Comparison of ENCODE assay signal across 8 mouse cellular contexts in the genomic region with DNA sequence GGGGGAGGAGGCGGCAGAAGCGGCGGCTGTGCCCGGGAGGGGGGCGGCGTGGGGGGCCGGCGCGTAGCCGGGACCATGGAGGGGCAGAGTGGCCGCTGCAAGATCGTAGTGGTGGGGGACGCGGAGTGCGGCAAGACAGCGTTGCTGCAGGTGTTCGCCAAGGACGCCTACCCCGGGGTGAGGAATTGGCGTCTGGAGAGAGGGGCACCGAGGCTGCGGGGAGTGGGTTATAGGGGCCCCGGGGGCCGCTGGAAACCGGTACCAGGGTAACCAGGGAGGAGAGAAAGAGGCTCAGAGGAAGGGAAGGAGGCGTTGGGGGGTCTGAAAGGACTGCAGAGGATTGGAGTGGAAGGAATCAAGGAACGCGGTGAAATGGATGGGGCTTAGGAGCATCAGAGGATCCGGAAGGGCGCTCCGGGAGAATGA. TPM values are rescaled to one million over a fixed set of nuclear protein-coding genes. Genes with fewer than 3 reads are reported as not detected.
DNase-seq lines count a peak whose midpoint lies in the region; ATAC-seq and TF ChIP-seq lines count a peak whose summit lies in the region.

No protein-coding gene starts in this region.

- no peaks in the 10 kb centered on the region for H3K36me3 ChIP-seq in kidney, postnatal 0 days (ENCODE audit: insufficient read depth, low read length)
- peaks cover 16% of the 10 kb centered on the region for H3K36me3 ChIP-seq in forebrain, postnatal 0 days (ENCODE audit: insufficient read depth)
- H3K36me3 ChIP-seq in liver, embryonic 15.5 days (replicated peaks), result no peaks in the 10 kb centered on the region

- H3K4me1 ChIP-seq in kidney, postnatal 0 days (replicated peaks; ENCODE audit: insufficient read depth, low read length), result peaks cover 17% of the 10 kb centered on the region; the same call in 1 of the 2 replicates
- H3K4me1 ChIP-seq in forebrain, postnatal 0 days (ENCODE audit: insufficient read depth), result peaks cover 14% of the 10 kb centered on the region
- H3K4me1 ChIP-seq in liver, embryonic 15.5 days (replicated peaks), result peaks cover 58% of the 10 kb centered on the region

- H3K4me3 ChIP-seq in kidney, postnatal 0 days (replicated peaks; ENCODE audit: low read depth, low read length), result peak overlapping the region; percentile 82
- peak overlapping the region; percentile 70 for H3K4me3 ChIP-seq in forebrain, postnatal 0 days (ENCODE audit: low read depth, low read length)
- H3K4me3 ChIP-seq in liver, embryonic 15.5 days (replicated peaks), result peak overlapping the region; percentile 65

- WGBS in kidney, postnatal 0 days, result under 1% methylated on average over 30 of the region's 31 CpGs
- under 1% methylated on average over 26 of the region's 31 CpGs for WGBS in forebrain, postnatal 0 days
- WGBS in liver, embryonic 15.5 days (ENCODE audit: insufficient replicate concordance), result under 1% methylated on average over 30 of the region's 31 CpGs

- peak overlapping the region; percentile 67 for H3K9ac ChIP-seq in kidney, postnatal 0 days (ENCODE audit: low read depth, low read length)
- H3K9ac ChIP-seq in forebrain, postnatal 0 days, result peak overlapping the region; percentile 74
- H3K9ac ChIP-seq in liver, embryonic 15.5 days, result peak overlapping the region; percentile 54

- no peaks in the 10 kb centered on the region for H3K9me3 ChIP-seq in kidney, postnatal 0 days (replicated peaks; ENCODE audit: low read length)
- no peaks in the 10 kb centered on the region for H3K9me3 ChIP-seq in forebrain, postnatal 0 days (ENCODE audit: low read length)
- H3K9me3 ChIP-seq in liver, embryonic 15.5 days (replicated peaks), result no peaks in the 10 kb centered on the region

- peak; percentile 37 for DNase-seq in kidney, postnatal 0 days (ENCODE audit: low spot score)
- DNase-seq in kidney, adult 11 months, result no peak
- DNase-seq in R1 (ENCODE audit: low read depth, low spot score) (peak; percentile 63), adipocyte (ENCODE audit: low spot score) (no peak)
- peak; percentile 53 for DNase-seq in forebrain, postnatal 0 days
- no peak for DNase-seq in adrenal gland, adult 18-20 months (ENCODE audit: low spot score in 2 of 2)
- no peak for DNase-seq in right cerebral cortex, postnatal 36 days (ENCODE audit: low spot score in 2 of 2)

- peak overlapping the region; percentile 92 for H3K4me2 ChIP-seq in kidney, postnatal 0 days (ENCODE audit: low read length)
- peak overlapping the region; percentile 85 for H3K4me2 ChIP-seq in forebrain, postnatal 0 days (ENCODE audit: low read depth)
- H3K4me2 ChIP-seq in liver, embryonic 15.5 days, result peak overlapping the region; percentile 94

- H3K27ac ChIP-seq in kidney, postnatal 0 days, result 0 out of 2 replicates have a peak overlapping the region, but pooled peaks have one; percentile 50
- peak overlapping the region; percentile 78 for H3K27ac ChIP-seq in forebrain, postnatal 0 days (ENCODE audit: low read depth, low read length)
- no peak overlapping the region for H3K27ac ChIP-seq in liver, embryonic 15.5 days (replicated peaks)

- ATAC-seq in kidney, postnatal 0 days (replicated peaks; ENCODE audit: low FRiP score, low read depth), result no peak
- ATAC-seq in forebrain, postnatal 0 days, result peak; percentile 21
- ATAC-seq in liver, embryonic 15.5 days (ENCODE audit: insufficient read depth), result no peak

- no peaks in the 10 kb centered on the region for H3K27me3 ChIP-seq in kidney, postnatal 0 days (ENCODE audit: insufficient read depth, low read length)
- H3K27me3 ChIP-seq in forebrain, postnatal 0 days (ENCODE audit: insufficient read depth, low read length), result no peaks in the 10 kb centered on the region
- peaks cover 95% of the 10 kb centered on the region for H3K27me3 ChIP-seq in liver, embryonic 15.5 days

- TF ChIP-seq CTCF in kidney, postnatal 0 days (IDR thresholded peaks at IDR 0.05; ENCODE audit: low read depth), result no peak
- TF ChIP-seq CTCF in forebrain, postnatal 0 days (IDR thresholded peaks at IDR 0.05; ENCODE audit: low read depth), result no peak

RNA-seq across cellular contexts. Expression of a gene that starts 2.2 kb away (rescaled TPM):
- 37.7 and 38.6 TPM in 2 replicates for polyA plus RNA-seq in kidney, postnatal 0 days (2015; fragmentation: Nextera tagmentation; extraction: Ambion mirVana)
- 131 and 174 TPM in 2 replicates for total RNA-seq in forebrain, postnatal 0 days (2014; rRNA removed)
- 73.3 and 92.7 TPM in 2 replicates for polyA plus RNA-seq in forebrain, postnatal 0 days (2015; fragmentation: Nextera tagmentation; extraction: Ambion mirVana)
- polyA plus RNA-seq in liver, embryonic 15.5 days (2015; fragmentation: Nextera tagmentation; extraction: Ambion mirVana), result 10.0 and 10.8 TPM in 2 replicates
- 100 to 1,000 TPM; 126 TPM for total RNA-seq in adrenal gland, adult 18-20 months (2021)

RNA-seq across cellular contexts. Expression of a gene that starts 3.5 kb away (rescaled TPM):
- 10.3 and 11.1 TPM in 2 replicates for polyA plus RNA-seq in kidney, postnatal 0 days (2015; fragmentation: Nextera tagmentation; extraction: Ambion mirVana)
- total RNA-seq in forebrain, postnatal 0 days (2014; rRNA removed), result 61.9 and 71.4 TPM in 2 replicates
- 88.1 and 96.6 TPM in 2 replicates for polyA plus RNA-seq in forebrain, postnatal 0 days (2015; fragmentation: Nextera tagmentation; extraction: Ambion mirVana)
- polyA plus RNA-seq in liver, embryonic 15.5 days (2015; fragmentation: Nextera tagmentation; extraction: Ambion mirVana), result 2.0 and 2.1 TPM in 2 replicates
- total RNA-seq in adrenal gland, adult 18-20 months (2021), result 10 to 100 TPM in 1 of 2 experiments, 1 to 10 TPM in 1; 9.8 to 14.9 TPM

RNA-seq across cellular contexts. Expression of a gene that starts 20.1 kb away (rescaled TPM):
- 30.0 and 30.8 TPM in 2 replicates for polyA plus RNA-seq in kidney, postnatal 0 days (2015; fragmentation: Nextera tagmentation; extraction: Ambion mirVana)
- total RNA-seq in forebrain, postnatal 0 days (2014; rRNA removed), result 3.2 and 5.2 TPM in 2 replicates
- polyA plus RNA-seq in forebrain, postnatal 0 days (2015; fragmentation: Nextera tagmentation; extraction: Ambion mirVana), result 3.8 and 5.1 TPM in 2 replicates
- 29.6 and 30.4 TPM in 2 replicates for polyA plus RNA-seq in liver, embryonic 15.5 days (2015; fragmentation: Nextera tagmentation; extraction: Ambion mirVana)
- 10 to 100 TPM; 30.0 to 38.8 TPM for total RNA-seq in adrenal gland, adult 18-20 months (2021)

RNA-seq across cellular contexts. Expression of a gene that starts 26.2 kb away (rescaled TPM):
- polyA plus RNA-seq in kidney, postnatal 0 days (2015; fragmentation: Nextera tagmentation; extraction: Ambion mirVana), result 396 and 448 TPM in 2 replicates
- 785 and 1,503 TPM in 2 replicates for total RNA-seq in forebrain, postnatal 0 days (2014; rRNA removed)
- polyA plus RNA-seq in forebrain, postnatal 0 days (2015; fragmentation: Nextera tagmentation; extraction: Ambion mirVana), result 274 and 348 TPM in 2 replicates
- 149 and 195 TPM in 2 replicates for polyA plus RNA-seq in liver, embryonic 15.5 days (2015; fragmentation: Nextera tagmentation; extraction: Ambion mirVana)
- 10 to 100 TPM; 68.8 to 83.9 TPM for total RNA-seq in adrenal gland, adult 18-20 months (2021)

RNA-seq across cellular contexts. Expression of a gene that starts 43.1 kb away (rescaled TPM):
- 8.7 and 11.5 TPM in 2 replicates for polyA plus RNA-seq in kidney, postnatal 0 days (2015; fragmentation: Nextera tagmentation; extraction: Ambion mirVana)
- 0.62 and 1.8 TPM in 2 replicates for total RNA-seq in forebrain, postnatal 0 days (2014; rRNA removed)
- 1.2 and 2.4 TPM in 2 replicates for polyA plus RNA-seq in forebrain, postnatal 0 days (2015; fragmentation: Nextera tagmentation; extraction: Ambion mirVana)
- 1.3 and 1.4 TPM in 2 replicates for polyA plus RNA-seq in liver, embryonic 15.5 days (2015; fragmentation: Nextera tagmentation; extraction: Ambion mirVana)
- 1 to 10 TPM; 6.1 TPM for total RNA-seq in adrenal gland, adult 18-20 months (2021)

Comparison
In these comparisons a context has a peak if more than half of its experiments do, and no peak if none do; other contexts are left out.
1. DNase-seq: peak in kidney, postnatal 0 days (single experiment), R1 (single experiment) and forebrain, postnatal 0 days (single experiment); none in kidney, adult 11 months (single experiment), adipocyte (single experiment), adrenal gland, adult 18-20 months (0 of 2) and right cerebral cortex, postnatal 36 days (0 of 2).
2. Peak in every context shown above with its lines, with median percentiles within 50 percentile points of each other: H3K4me2 ChIP-seq, H3K4me3 ChIP-seq and H3K9ac ChIP-seq.